Mouse (Mus musculus): ENCODE data around the gene Slc4a1. TPM values are rescaled to one million over a fixed set of nuclear protein-coding genes. Genes with fewer than 3 reads are reported as not detected.

Slc4a1 gene
- polyA plus RNA-seq, 1 experiment, result 0.48 TPM

DNA sequence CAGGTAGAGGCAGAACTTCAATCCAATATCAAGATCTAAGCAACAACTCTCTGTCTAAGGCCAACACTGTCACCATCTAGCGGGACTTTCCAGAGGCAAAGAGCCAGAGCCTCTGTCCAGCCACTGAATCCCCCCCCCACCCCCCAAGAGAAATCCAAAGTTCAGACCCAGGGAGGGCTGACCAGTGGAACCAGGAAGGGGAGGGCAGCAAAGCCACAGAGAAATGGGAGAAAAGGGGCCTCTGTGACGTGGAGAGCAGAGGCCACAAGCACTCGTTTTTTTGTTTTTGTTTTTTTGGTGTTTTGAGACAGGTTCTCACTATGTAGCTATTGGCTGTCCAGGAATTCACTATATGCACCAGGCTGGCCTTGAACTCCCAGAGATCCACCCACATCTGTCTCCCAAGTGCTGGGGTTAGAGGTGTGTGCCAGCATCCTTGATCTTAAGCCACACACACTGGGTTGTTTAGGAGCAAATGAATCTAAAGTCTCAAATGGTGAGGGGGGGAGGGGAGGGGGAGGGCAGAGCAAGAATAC lies 43.9 kb upstream of the Slc4a1 start:
- no peaks in the 10 kb centered on the region for H3K9me3 ChIP-seq (replicated peaks; ENCODE audit: control insufficient read depth, insufficient read depth, low read length, poor library complexity, severe bottlenecking)
- no peaks in the 10 kb centered on the region for H3K27me3 ChIP-seq (ENCODE audit: control insufficient read depth, insufficient read depth, low read length, poor library complexity, severe bottlenecking)
- peak overlapping the region; percentile 40; the same call in 1 of the 2 replicates for H3K27ac ChIP-seq (ENCODE audit: insufficient read depth, low read length)
- TF ChIP-seq CTCF (IDR thresholded peaks at IDR 0.05; ENCODE audit: low read depth, low read length), result no peak
- TF ChIP-seq EP300 (IDR thresholded peaks at IDR 0.05; ENCODE audit: insufficient read depth, low read depth, low read length), result no peak
- no peak for TF ChIP-seq POLR2A (IDR thresholded peaks at IDR 0.05; ENCODE audit: insufficient read depth, low read length)
- no peak overlapping the region for H3K4me3 ChIP-seq (ENCODE audit: low read depth, low read length)
- peaks cover 3% of the 10 kb centered on the region for H3K4me1 ChIP-seq (ENCODE audit: control insufficient read depth, insufficient read depth, low read length)
- H3K36me3 ChIP-seq (ENCODE audit: control insufficient read depth, insufficient read depth, low read length, poor library complexity, severe bottlenecking), result peaks cover 12% of the 10 kb centered on the region
- H3K9ac ChIP-seq (ENCODE audit: low read depth, poor library complexity, severe bottlenecking), result peak overlapping the region; percentile 47

GRCm38 (mm10) chr11:102408888-102409794 lies 43.1 kb upstream of the Slc4a1 start:
- no peaks in the 10 kb centered on the region for H3K27me3 ChIP-seq (ENCODE audit: control insufficient read depth, insufficient read depth, low read length, poor library complexity, severe bottlenecking)
- TF ChIP-seq POLR2A (IDR thresholded peaks at IDR 0.05; ENCODE audit: insufficient read depth, low read length) (no peak), CTCF (IDR thresholded peaks at IDR 0.05; ENCODE audit: low read depth, low read length) (no peak), EP300 (IDR thresholded peaks at IDR 0.05; ENCODE audit: insufficient read depth, low read depth, low read length) (no peak)
- H3K4me3 ChIP-seq (ENCODE audit: low read depth, low read length), result peak overlapping the region; percentile 50
- H3K4me1 ChIP-seq (ENCODE audit: control insufficient read depth, insufficient read depth, low read length), result peaks cover 4% of the 10 kb centered on the region
- H3K9me3 ChIP-seq (replicated peaks; ENCODE audit: control insufficient read depth, insufficient read depth, low read length, poor library complexity, severe bottlenecking), result no peaks in the 10 kb centered on the region
- H3K36me3 ChIP-seq (ENCODE audit: control insufficient read depth, insufficient read depth, low read length, poor library complexity, severe bottlenecking), result peaks cover 19% of the 10 kb centered on the region
- H3K9ac ChIP-seq (ENCODE audit: low read depth, poor library complexity, severe bottlenecking), result peak overlapping the region; percentile 47
- peak overlapping the region; percentile 40 for H3K27ac ChIP-seq (ENCODE audit: insufficient read depth, low read length)

GRCm38 (mm10) chr11:102408344-102408876 lies 42.4 kb upstream of the Slc4a1 start:
- Histone ChIP-seq H3K9me3 (replicated peaks; ENCODE audit: control insufficient read depth, insufficient read depth, low read length, poor library complexity, severe bottlenecking) (no peaks in the 10 kb centered on the region), H3K4me3 (ENCODE audit: low read depth, low read length) (peak overlapping the region; percentile 77), H3K9ac (ENCODE audit: low read depth, poor library complexity, severe bottlenecking) (peak overlapping the region; percentile 91), H3K27ac (ENCODE audit: insufficient read depth, low read length) (peak overlapping the region; percentile 81), H3K27me3 (ENCODE audit: control insufficient read depth, insufficient read depth, low read length, poor library complexity, severe bottlenecking) (no peaks in the 10 kb centered on the region), H3K36me3 (ENCODE audit: control insufficient read depth, insufficient read depth, low read length, poor library complexity, severe bottlenecking) (peaks cover 26% of the 10 kb centered on the region), H3K4me1 (ENCODE audit: control insufficient read depth, insufficient read depth, low read length) (peaks cover 4% of the 10 kb centered on the region)
- TF ChIP-seq EP300 (IDR thresholded peaks at IDR 0.05; ENCODE audit: insufficient read depth, low read depth, low read length) (no peak), POLR2A (IDR thresholded peaks at IDR 0.05; ENCODE audit: insufficient read depth, low read length) (peak; percentile 92), CTCF (IDR thresholded peaks at IDR 0.05; ENCODE audit: low read depth, low read length) (no peak)

DNA sequence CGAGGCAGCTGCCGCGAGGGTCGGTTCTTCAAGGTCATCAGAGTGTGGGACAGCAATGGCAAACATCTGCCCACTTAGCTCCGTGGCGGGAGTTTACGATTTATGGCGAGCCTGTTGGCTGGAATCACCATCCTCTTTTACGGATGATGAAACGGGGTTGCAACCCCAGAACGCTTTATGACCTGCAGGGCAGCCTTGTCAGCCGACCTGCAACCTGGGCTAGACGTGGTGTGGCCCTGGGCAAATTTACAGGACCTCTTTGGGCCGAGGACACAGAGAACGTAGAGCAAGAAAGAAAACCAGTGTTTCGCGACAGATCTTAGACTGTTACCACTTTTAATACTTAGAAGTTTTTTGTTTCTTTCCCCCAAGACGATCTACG lies 41.8 kb upstream of the Slc4a1 start, which contains the start of gene Slc25a39:
TSS of gene Slc25a39 (minus strand) at position 113 of the 382 bp plus-strand sequence.
- no peaks in the 10 kb centered on the region for H3K9me3 ChIP-seq (replicated peaks; ENCODE audit: control insufficient read depth, insufficient read depth, low read length, poor library complexity, severe bottlenecking)
- no peak for TF ChIP-seq EP300 (IDR thresholded peaks at IDR 0.05; ENCODE audit: insufficient read depth, low read depth, low read length)
- TF ChIP-seq CTCF (IDR thresholded peaks at IDR 0.05; ENCODE audit: low read depth, low read length), result no peak
- TF ChIP-seq POLR2A (IDR thresholded peaks at IDR 0.05; ENCODE audit: insufficient read depth, low read length), result no peak
- H3K27ac ChIP-seq (ENCODE audit: insufficient read depth, low read length), result peak within 1 kb of the TSS; percentile 81
- H3K4me3 ChIP-seq (ENCODE audit: low read depth, low read length), result peak within 1 kb of the TSS; percentile 98
- peaks cover 4% of the 10 kb centered on the region for H3K4me1 ChIP-seq (ENCODE audit: control insufficient read depth, insufficient read depth, low read length)
- no peaks in the 10 kb centered on the region for H3K27me3 ChIP-seq (ENCODE audit: control insufficient read depth, insufficient read depth, low read length, poor library complexity, severe bottlenecking)
- H3K36me3 ChIP-seq (ENCODE audit: control insufficient read depth, insufficient read depth, low read length, poor library complexity, severe bottlenecking), result peaks cover 32% of the 10 kb centered on the region
- peak within 1 kb of the TSS; percentile 91 for H3K9ac ChIP-seq (ENCODE audit: low read depth, poor library complexity, severe bottlenecking)

- Histone ChIP-seq H3K9ac (ENCODE audit: low read depth, poor library complexity, severe bottlenecking) (peak overlapping the region; percentile 91), H3K9me3 (replicated peaks; ENCODE audit: control insufficient read depth, insufficient read depth, low read length, poor library complexity, severe bottlenecking) (no peaks in the 10 kb centered on the region), H3K27ac (ENCODE audit: insufficient read depth, low read length) (peak overlapping the region; percentile 81), H3K36me3 (ENCODE audit: control insufficient read depth, insufficient read depth, low read length, poor library complexity, severe bottlenecking) (peaks cover 39% of the 10 kb centered on the region), H3K4me3 (ENCODE audit: low read depth, low read length) (peak overlapping the region; percentile 98), H3K4me1 (ENCODE audit: control insufficient read depth, insufficient read depth, low read length) (peaks cover 4% of the 10 kb centered on the region), H3K27me3 (ENCODE audit: control insufficient read depth, insufficient read depth, low read length, poor library complexity, severe bottlenecking) (no peaks in the 10 kb centered on the region)
- TF ChIP-seq POLR2A (IDR thresholded peaks at IDR 0.05; ENCODE audit: insufficient read depth, low read length), result peak; percentile 47
- TF ChIP-seq CTCF (IDR thresholded peaks at IDR 0.05; ENCODE audit: low read depth, low read length), result no peak
- peak; percentile 57; the same call in 1 of the 2 replicates for TF ChIP-seq EP300 (IDR thresholded peaks at IDR 0.05; ENCODE audit: insufficient read depth, low read depth, low read length)
Observed at GRCm38 (mm10) chr11:102406900-102407833, 41.2 kb upstream of the Slc4a1 start.

Measured in ES-Bruce4 (cell line).